Mouse (Mus musculus): ENCODE data around the gene Sh3pxd2b. TPM values are rescaled to one million over a fixed set of nuclear protein-coding genes. Genes with fewer than 3 reads are reported as not detected.

Sh3pxd2b gene
- total and polyA plus RNA-seq, 3 experiments, result 2.4 to 13.2 (median 6.7) TPM

- dilution Hi-C loops (cut with MboI; ENCODE audit: extremely low pct_ligation_motif_present, extremely low pct_unique_long_range_greater_than_20kb, low sequenced_read_pairs), result no loop called here
- peaks cover 0 to 72% of the 10 kb centered on the region in 2 experiments for H3K36me3 ChIP-seq (replicated peaks in 1 of 2; ENCODE audit: control insufficient read depth in 1 of 2, insufficient read depth in 1 of 2, low read length in 1 of 2)
- no peak overlapping the region for H3K9ac ChIP-seq (ENCODE audit: insufficient read depth, low read depth)
- no peak for TF ChIP-seq ZC3H11A (IDR thresholded peaks at IDR 0.05; ENCODE audit: low read depth, low read length)
- peak; percentile 2 for TF ChIP-seq ZNF384 (IDR thresholded peaks at IDR 0.05; ENCODE audit: low read depth, low read length)
- no peak overlapping the region for H3K4me3 ChIP-seq (replicated peaks in 1 of 3; ENCODE audit: low read depth in 2 of 3, low read length in 2 of 3, poor library complexity in 1 of 3)
- no peak for DNase-seq (ENCODE audit: extremely low read depth)
- H3K4me1 ChIP-seq (ENCODE audit: control insufficient read depth in 1 of 2, insufficient read depth in 2 of 2), result peaks cover 0 to 9% of the 10 kb centered on the region in 2 experiments; a peak in 2 of 4 replicates
- no peak overlapping the region for H3K27ac ChIP-seq (ENCODE audit: insufficient read depth, low read depth)
- H3K79me2 ChIP-seq (replicated peaks; ENCODE audit: control insufficient read depth, extremely low read depth, insufficient read depth, poor library complexity, severe bottlenecking), result no peaks in the 10 kb centered on the region
- in situ Hi-C loops (cut with MboI; ENCODE audit: low pct_ligation_motif_present, low pct_unique_long_range_greater_than_20kb, low sequenced_read_pairs), result no loop called here
- H3K4me2 ChIP-seq (ENCODE audit: insufficient read depth, low read depth, poor library complexity, severe bottlenecking), result no peak overlapping the region
- no peaks in the 10 kb centered on the region for H3K27me3 ChIP-seq (replicated peaks)
- H3K9me3 ChIP-seq (replicated peaks; ENCODE audit: low read length), result no peaks in the 10 kb centered on the region
Observed at GRCm38 (mm10) chr11:32409052-32409451, 61.4 kb downstream of the Sh3pxd2b start.

- peak; percentile 13 for DNase-seq (ENCODE audit: extremely low read depth)
- H3K36me3 ChIP-seq (replicated peaks in 1 of 2; ENCODE audit: control insufficient read depth in 1 of 2, insufficient read depth in 1 of 2, low read length in 1 of 2), result peaks cover 0 to 72% of the 10 kb centered on the region in 2 experiments
- no peak overlapping the region for H3K4me3 ChIP-seq (replicated peaks in 1 of 3; ENCODE audit: low read depth in 2 of 3, low read length in 2 of 3, poor library complexity in 1 of 3)
- H3K79me2 ChIP-seq (replicated peaks; ENCODE audit: control insufficient read depth, extremely low read depth, insufficient read depth, poor library complexity, severe bottlenecking), result no peaks in the 10 kb centered on the region
- peaks cover 0 to 9% of the 10 kb centered on the region in 2 experiments; a peak in 2 of 4 replicates for H3K4me1 ChIP-seq (ENCODE audit: control insufficient read depth in 1 of 2, insufficient read depth in 2 of 2)
- H3K9ac ChIP-seq (ENCODE audit: insufficient read depth, low read depth), result no peak overlapping the region
- in situ Hi-C loops (cut with MboI; ENCODE audit: low pct_ligation_motif_present, low pct_unique_long_range_greater_than_20kb, low sequenced_read_pairs), result no loop called here
- dilution Hi-C loops (cut with MboI; ENCODE audit: extremely low pct_ligation_motif_present, extremely low pct_unique_long_range_greater_than_20kb, low sequenced_read_pairs), result no loop called here
- no peaks in the 10 kb centered on the region for H3K27me3 ChIP-seq (replicated peaks)
- H3K9me3 ChIP-seq (replicated peaks; ENCODE audit: low read length), result no peaks in the 10 kb centered on the region
- H3K4me2 ChIP-seq (ENCODE audit: insufficient read depth, low read depth, poor library complexity, severe bottlenecking), result no peak overlapping the region
- H3K27ac ChIP-seq (ENCODE audit: insufficient read depth, low read depth), result no peak overlapping the region
- TF ChIP-seq MAX (IDR thresholded peaks at IDR 0.05; ENCODE audit: low read length) (peak; percentile 45; the same call in 1 of the 2 replicates), TBP (conservative IDR thresholded peaks at IDR 0.05; ENCODE audit: low read depth, low read length) (no peak), BHLHE40 (IDR thresholded peaks at IDR 0.05; ENCODE audit: low read depth, low read length) (peak; percentile 94), MYC (IDR thresholded peaks at IDR 0.05; ENCODE audit: low read depth, low read length) (no peak), NRF1 (IDR thresholded peaks at IDR 0.05; ENCODE audit: low read depth, low read length) (no peak), RCOR1 (conservative IDR thresholded peaks at IDR 0.05; ENCODE audit: low read depth, low read length) (no peak), SIN3A (IDR thresholded peaks at IDR 0.05; ENCODE audit: low read length) (no peak), UBTF (IDR thresholded peaks at IDR 0.05; ENCODE audit: low read depth, low read length) (no peak), ZKSCAN1 (IDR thresholded peaks at IDR 0.05; ENCODE audit: borderline replicate concordance, low read depth, low read length) (no peak), ZNF384 (IDR thresholded peaks at IDR 0.05; ENCODE audit: low read depth, low read length) (no peak), NELFE (IDR thresholded peaks at IDR 0.05; ENCODE audit: low read depth, low read length) (no peak), CHD2 (IDR thresholded peaks at IDR 0.05; ENCODE audit: low read length) (no peak), USF1 (IDR thresholded peaks at IDR 0.05; ENCODE audit: low read depth, low read length) (peak; percentile 73), KAT2A (IDR thresholded peaks at IDR 0.05; ENCODE audit: insufficient replicate concordance, low read length) (no peak), TCF12 (IDR thresholded peaks at IDR 0.05; ENCODE audit: low read depth, low read length) (no peak), IRF4 (IDR thresholded peaks at IDR 0.05; ENCODE audit: low read depth, low read length) (peak; percentile 73), MXI1 (IDR thresholded peaks at IDR 0.05; ENCODE audit: low read depth, low read length) (no peak), HCFC1 (IDR thresholded peaks at IDR 0.05; ENCODE audit: low read depth, low read length) (no peak), MAFK (IDR thresholded peaks at IDR 0.05; ENCODE audit: insufficient replicate concordance, low read length) (0 out of 2 replicates have a peak, but pooled peaks have one; percentile 50), MEF2A (IDR thresholded peaks at IDR 0.05; ENCODE audit: borderline replicate concordance, low read depth, low read length) (no peak), ELF1 (IDR thresholded peaks at IDR 0.05; ENCODE audit: low read depth, low read length) (no peak), POLR2A (IDR thresholded peaks at IDR 0.05; ENCODE audit: low read depth, low read length) (no peak), POLR2AphosphoS2 (IDR thresholded peaks at IDR 0.05; ENCODE audit: low read depth, low read length) (no peak), SMC3 (IDR thresholded peaks at IDR 0.05; ENCODE audit: low read depth, low read length) (no peak), ETS1 (conservative IDR thresholded peaks at IDR 0.05; ENCODE audit: low read depth, low read length) (no peak), MAZ (IDR thresholded peaks at IDR 0.05; ENCODE audit: low read depth, low read length) (no peak), ZMIZ1 (IDR thresholded peaks at IDR 0.05; ENCODE audit: low read depth, low read length) (no peak), GABPA (IDR thresholded peaks at IDR 0.05; ENCODE audit: insufficient replicate concordance, low read depth, low read length) (no peak), PAX5 (IDR thresholded peaks at IDR 0.05; ENCODE audit: low read length) (no peak), E2F4 (IDR thresholded peaks at IDR 0.05; ENCODE audit: insufficient replicate concordance, low read depth, low read length) (no peak), CTCF (conservative IDR thresholded peaks at IDR 0.05 in 1 of 2, IDR thresholded peaks at IDR 0.05 in 1 of 2; ENCODE audit: low read depth in 2 of 2, low read length in 2 of 2) (no peak)
Observed at GRCm38 (mm10) chr11:32409823-32410562, 62.4 kb downstream of the Sh3pxd2b start.
